Mouse (Mus musculus) midbrain, embryonic 15.5 days (tissue): ENCODE results near the gene Mrps34. TPM values are rescaled to one million over a fixed set of nuclear protein-coding genes. Genes with fewer than 3 reads are reported as not detected.
A peak's percentile ranks its signal among the peaks of the same experiment; 100 is the strongest.

ENCODE experiments used
- ATAC-seq: fragments of 200-750 bp; cut with Nextera tagmentation; replicated peaks from 2 replicates; pipeline ENCODE4 v1.8.0; 2017; ENCODE audit warnings: moderate TSS enrichment
- H3K27ac ChIP-seq: fragments of 300-500 bp; sonication (generic); 2 replicates; pipeline ENCODE4 v1.5.1; 2015; ENCODE audit warnings: mild to moderate bottlenecking, inconsistent platforms
- H3K27me3 ChIP-seq: fragments of 300-500 bp; sonication (generic); replicated peaks from 2 replicates; pipeline ENCODE4 v1.6.1; 2015; ENCODE audit warnings: inconsistent platforms
- H3K36me3 ChIP-seq: fragments of 300-500 bp; sonication (generic); replicated peaks from 2 replicates; pipeline ENCODE4 v1.6.1; 2015; ENCODE audit warnings: inconsistent platforms
- H3K4me1 ChIP-seq: fragments of 300-500 bp; sonication (generic); 2 replicates; pipeline ENCODE4 v1.6.1; 2015; ENCODE audit warnings: inconsistent platforms
- H3K4me2 ChIP-seq: fragments of 300-500 bp; sonication (generic); 2 replicates; pipeline ENCODE4 v1.6.1; 2015; ENCODE audit warnings: inconsistent platforms, mild to moderate bottlenecking, moderate library complexity
- H3K4me3 ChIP-seq: fragments of 300-500 bp; sonication (generic); 2 replicates; pipeline ENCODE4 v1.5.1; 2015; ENCODE audit warnings: mild to moderate bottlenecking, inconsistent platforms
- H3K9ac ChIP-seq: fragments of 300-500 bp; sonication (generic); 2 replicates; pipeline ENCODE4 v1.6.1; 2015; ENCODE audit warnings: mild to moderate bottlenecking, inconsistent platforms
- H3K9me3 ChIP-seq: fragments of 300-500 bp; sonication (generic); 2 replicates; pipeline ENCODE4 v1.6.1; 2016; ENCODE audit warnings: inconsistent platforms
- WGBS: fragments of 180-500 bp; shearing (Covaris S2); methylation state at CpG from one replicate; pipeline ENCODE4 v1.1.7; 2015; ENCODE audit warnings: mixed read lengths; 5-methylcytosine and 5-hydroxymethylcytosine counted together
- polyA plus RNA-seq: library from polyadenylated mRNA; unstranded; fragments of >200 nt; fragmentation: Nextera tagmentation; extraction: Ambion mirVana; gene quantifications from 2 replicates; pipeline ENCODE4 v1.2.1, GENCODE M21; 2015

Mrps34 gene
- polyA plus RNA-seq, 1 experiment from 2014 or later, result 78.9 TPM

GRCm38 (mm10) chr17:24885356-24886133 lies 9.4 kb upstream of the Mrps34 start:
- H3K27me3 ChIP-seq, result no peaks in the 10 kb centered on the region
- peaks cover 14% of the 10 kb centered on the region for H3K36me3 ChIP-seq
- peak overlapping the region; percentile 91 for H3K4me2 ChIP-seq
- ATAC-seq, result no peak
- WGBS, result 22% methylated on average over 22 of the region's 22 CpGs
- H3K27ac ChIP-seq, result peak overlapping the region; percentile 31; the same call in 1 of the 2 replicates
- H3K9me3 ChIP-seq, result no peaks in the 10 kb centered on the region
- peak overlapping the region; percentile 81 for H3K4me3 ChIP-seq
- H3K4me1 ChIP-seq, result peaks cover 31% of the 10 kb centered on the region
- H3K9ac ChIP-seq, result peak overlapping the region; percentile 57

DNA sequence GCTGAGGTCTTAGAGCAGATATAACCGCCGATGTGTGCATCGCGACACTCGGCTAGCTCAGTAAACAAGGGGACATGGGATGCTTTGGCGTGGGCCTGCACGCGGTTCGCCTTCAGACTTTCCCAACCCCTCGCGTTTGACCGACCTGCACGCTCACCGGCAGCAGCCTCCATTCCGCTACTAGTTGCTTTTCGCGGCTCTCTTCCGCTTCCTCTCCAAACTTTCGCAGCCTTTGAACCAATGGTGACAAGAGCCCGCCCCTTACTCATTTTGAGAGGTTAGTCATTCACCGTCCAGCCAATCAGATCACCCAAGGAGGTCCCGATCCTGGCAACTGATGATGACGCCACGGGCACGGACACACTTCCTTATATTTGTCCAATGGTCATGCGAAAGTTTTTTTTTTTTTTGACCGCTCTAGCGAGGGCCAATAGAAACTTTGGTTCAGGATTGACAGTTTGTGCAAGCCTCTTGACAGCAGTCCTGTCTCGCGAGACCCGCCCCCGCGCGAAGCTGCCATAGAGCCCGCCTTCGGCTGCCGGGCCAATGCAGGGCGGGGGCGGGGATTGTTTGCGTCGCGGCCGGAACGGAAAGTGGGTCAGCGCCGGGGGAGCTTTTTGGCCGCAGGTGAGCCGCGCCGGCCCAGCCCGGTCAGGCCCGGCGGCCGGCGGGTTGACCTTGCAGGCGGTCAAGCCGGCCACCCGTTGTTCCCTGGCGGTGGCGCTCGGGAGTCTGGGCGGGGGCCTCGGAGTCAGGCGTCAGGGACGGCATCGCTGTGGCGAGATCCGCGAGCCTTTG lies 8.6 kb upstream of the Mrps34 start, which contains the start of the genes Nubp2 and Spsb3:
TSS of gene Nubp2 (minus strand) at position 216 of the 798 bp plus-strand sequence.
TSS of gene Spsb3 (plus strand) at position 510 of the 798 bp plus-strand sequence.
- peak; percentile 97 for ATAC-seq
- WGBS, result under 1% methylated on average over 69 of the region's 69 CpGs
- Histone ChIP-seq H3K4me3 (peak within 1 kb of the TSS; percentile 81), H3K4me2 (peak within 1 kb of the TSS; percentile 91), H3K4me1 (peaks cover 31% of the 10 kb centered on the region), H3K27me3 (no peaks in the 10 kb centered on the region), H3K27ac (peak within 1 kb of the TSS; percentile 82), H3K9me3 (no peaks in the 10 kb centered on the region), H3K9ac (peak within 1 kb of the TSS; percentile 71), H3K36me3 (peaks cover 21% of the 10 kb centered on the region)

DNA sequence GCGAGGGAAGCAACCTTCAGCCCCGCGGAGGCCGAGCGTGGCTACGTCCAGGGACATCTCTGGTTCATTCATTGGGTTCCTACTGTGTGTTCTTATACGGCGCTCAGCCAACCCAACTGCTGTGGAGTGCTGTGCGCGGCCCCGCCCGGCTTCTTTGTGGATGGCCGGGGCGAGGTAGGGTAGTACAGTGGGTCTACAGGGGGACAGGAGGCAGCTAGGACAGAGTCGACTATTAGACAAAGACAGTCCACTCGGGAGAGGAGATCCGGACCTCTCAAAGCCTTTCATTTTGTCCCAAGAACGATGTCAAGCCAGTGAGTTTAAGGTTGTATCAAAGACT lies 8.0 kb upstream of the Mrps34 start:
- Histone ChIP-seq H3K9me3 (no peaks in the 10 kb centered on the region), H3K27me3 (no peaks in the 10 kb centered on the region), H3K36me3 (peaks cover 24% of the 10 kb centered on the region), H3K4me1 (peaks cover 31% of the 10 kb centered on the region), H3K27ac (peak overlapping the region; percentile 82), H3K4me2 (peak overlapping the region; percentile 90), H3K4me3 (peak overlapping the region; percentile 81), H3K9ac (peak overlapping the region; percentile 71)
- WGBS, result 1% methylated on average over 18 of the region's 18 CpGs
- peak; percentile 53 for ATAC-seq

- no peak for ATAC-seq
- peaks cover 24% of the 10 kb centered on the region for H3K36me3 ChIP-seq
These were observed 7.4 kb upstream of the Mrps34 start for GRCm38 (mm10) chr17:24887291-24888080.

GRCm38 (mm10) chr17:24888862-24889261 lies 6.1 kb upstream of the Mrps34 start:
- Histone ChIP-seq H3K9ac (no peak overlapping the region), H3K27me3 (no peaks in the 10 kb centered on the region), H3K4me2 (no peak overlapping the region), H3K36me3 (peaks cover 25% of the 10 kb centered on the region), H3K27ac (no peak overlapping the region), H3K4me3 (no peak overlapping the region), H3K9me3 (no peaks in the 10 kb centered on the region), H3K4me1 (peaks cover 42% of the 10 kb centered on the region)
- no peak for ATAC-seq
- 88% methylated on average over 3 of the region's 3 CpGs for WGBS

More at GRCm38 (mm10) chr17:24887291-24888080, 7.4 kb upstream of the Mrps34 start:
- WGBS, result 68% methylated on average over 18 of the region's 18 CpGs
- Histone ChIP-seq H3K9me3 (no peaks in the 10 kb centered on the region), H3K4me2 (peak overlapping the region; percentile 90), H3K27ac (peak overlapping the region; percentile 82), H3K4me1 (peaks cover 31% of the 10 kb centered on the region), H3K9ac (peak overlapping the region; percentile 71), H3K27me3 (no peaks in the 10 kb centered on the region), H3K4me3 (peak overlapping the region; percentile 81)

DNA sequence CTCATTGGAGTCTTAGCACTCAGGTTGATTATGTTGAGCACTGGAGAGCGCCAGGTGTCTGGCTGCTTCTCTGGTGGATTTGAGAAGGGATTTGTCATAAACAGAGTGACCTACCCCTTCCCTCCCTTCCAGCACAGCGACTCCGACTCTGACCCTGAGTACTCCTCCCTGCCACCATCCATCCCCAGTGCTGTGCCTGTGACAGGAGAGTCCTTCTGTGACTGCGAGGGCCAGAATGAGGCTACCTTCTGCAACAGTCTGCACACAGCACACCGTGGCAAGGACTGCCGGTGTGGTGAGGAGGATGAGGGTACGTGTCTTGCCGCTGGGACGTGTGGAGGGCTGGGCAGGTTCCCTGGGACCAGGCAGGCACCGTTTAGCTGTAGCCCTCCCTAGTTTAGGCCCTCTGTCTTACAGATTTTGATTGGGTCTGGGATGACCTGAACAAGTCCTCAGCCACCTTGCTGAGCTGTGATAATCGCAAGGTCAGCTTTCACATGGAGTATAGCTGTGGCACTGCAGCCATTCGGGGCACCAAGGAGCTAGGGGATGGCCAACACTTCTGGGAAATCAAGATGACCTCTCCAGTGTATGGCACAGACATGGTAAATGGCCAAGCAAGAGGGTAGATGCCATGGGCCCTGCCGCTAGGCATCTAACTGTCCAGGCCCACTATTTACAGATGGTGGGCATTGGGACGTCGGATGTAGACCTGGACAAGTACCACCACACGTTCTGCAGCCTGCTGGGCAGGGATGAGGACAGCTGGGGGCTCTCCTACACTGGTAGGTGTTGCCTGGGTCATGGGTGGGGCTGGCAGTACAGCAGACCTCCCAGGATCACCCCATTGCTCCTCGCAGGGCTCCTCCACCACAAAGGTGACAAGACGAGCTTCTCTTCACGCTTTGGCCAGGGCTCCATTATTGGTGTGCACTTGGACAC lies 4.5 kb upstream of the Mrps34 start:
- Histone ChIP-seq H3K36me3 (peaks cover 24% of the 10 kb centered on the region), H3K9ac (no peak overlapping the region), H3K27me3 (no peaks in the 10 kb centered on the region), H3K27ac (no peak overlapping the region), H3K9me3 (no peaks in the 10 kb centered on the region), H3K4me2 (no peak overlapping the region), H3K4me3 (no peak overlapping the region), H3K4me1 (peaks cover 43% of the 10 kb centered on the region)
- 89% methylated on average over 19 of the region's 19 CpGs for WGBS
- no peak for ATAC-seq

DNA sequence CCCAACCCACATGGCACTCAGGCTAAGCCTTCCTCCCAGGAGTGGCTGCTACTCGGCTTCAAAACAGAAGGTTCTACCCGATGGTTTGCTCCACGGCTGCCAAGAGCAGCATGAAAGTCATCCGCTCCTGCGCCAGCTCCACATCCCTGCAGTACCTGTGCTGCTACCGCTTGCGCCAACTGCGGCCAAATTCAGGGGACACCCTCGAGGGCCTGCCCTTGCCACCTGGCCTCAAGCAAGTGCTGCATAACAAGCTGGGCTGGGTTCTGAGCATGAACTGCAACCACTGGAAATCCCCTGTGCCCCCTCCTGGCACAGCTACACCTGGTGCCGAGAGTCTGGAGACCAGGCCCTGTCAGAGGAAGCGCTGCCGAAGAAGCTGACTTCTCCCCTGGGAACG lies 3.6 kb upstream of the Mrps34 start:
- H3K36me3 ChIP-seq, result peaks cover 24% of the 10 kb centered on the region
- no peak for ATAC-seq
- WGBS, result 88% methylated on average over 13 of the region's 13 CpGs

DNA sequence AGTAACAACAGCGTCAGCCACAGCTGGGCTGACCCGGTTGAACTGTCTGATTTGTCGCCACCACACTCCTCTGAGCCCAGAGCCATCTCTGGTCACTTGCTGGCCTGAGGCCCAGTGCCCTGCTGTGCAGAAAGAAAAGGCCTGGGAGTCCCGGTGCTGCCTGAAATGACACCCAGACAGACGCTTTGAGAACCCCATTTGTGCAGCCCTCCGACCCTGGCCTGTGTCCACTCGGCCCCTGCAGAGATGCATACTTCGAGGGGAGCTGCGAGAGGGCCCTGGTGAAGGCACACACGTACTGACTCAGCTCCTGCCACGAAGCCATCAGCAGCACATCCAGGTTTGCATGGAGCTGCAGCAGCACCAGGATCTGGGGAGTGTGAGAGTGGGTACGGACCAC lies 2.1 kb upstream of the Mrps34 start:
- H3K4me3 ChIP-seq, result no peak overlapping the region
- no peak overlapping the region for H3K9ac ChIP-seq
- no peak for ATAC-seq
- H3K4me1 ChIP-seq, result peaks cover 54% of the 10 kb centered on the region
- H3K9me3 ChIP-seq, result no peaks in the 10 kb centered on the region
- no peak overlapping the region for H3K4me2 ChIP-seq
- 88% methylated on average over 12 of the region's 12 CpGs for WGBS
- no peak overlapping the region for H3K27ac ChIP-seq
- peaks cover 27% of the 10 kb centered on the region for H3K36me3 ChIP-seq
- H3K27me3 ChIP-seq, result no peaks in the 10 kb centered on the region

More for the DNA sequence above, 3.6 kb upstream of the Mrps34 start:
- Histone ChIP-seq H3K9me3 (no peaks in the 10 kb centered on the region), H3K27ac (no peak overlapping the region), H3K9ac (no peak overlapping the region), H3K4me2 (no peak overlapping the region), H3K27me3 (no peaks in the 10 kb centered on the region), H3K4me3 (no peak overlapping the region), H3K4me1 (peaks cover 47% of the 10 kb centered on the region)

DNA sequence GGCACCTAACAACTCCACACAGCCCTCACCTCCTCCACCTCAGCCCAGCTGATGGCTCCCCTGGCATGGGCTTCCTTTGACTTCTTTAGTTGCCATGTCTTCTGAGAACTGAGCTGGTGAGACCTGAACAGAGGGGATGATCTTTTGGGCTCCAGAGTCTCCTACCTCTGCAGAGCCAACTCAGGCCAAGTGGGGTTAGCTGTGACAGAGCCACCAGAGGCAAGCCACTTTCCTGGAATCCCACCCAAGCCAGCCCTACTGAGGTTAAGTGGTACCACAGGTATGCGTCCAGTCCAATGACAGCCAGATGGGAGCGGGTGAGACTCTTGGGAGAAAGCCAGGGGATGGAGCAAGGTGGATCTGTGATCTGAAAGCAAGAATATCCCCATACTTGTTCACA lies 1.6 kb upstream of the Mrps34 start:
- peaks cover 32% of the 10 kb centered on the region for H3K36me3 ChIP-seq
- WGBS, result 90% methylated on average over 2 of the region's 2 CpGs
- H3K4me1 ChIP-seq, result peaks cover 54% of the 10 kb centered on the region
- H3K27ac ChIP-seq, result no peak overlapping the region
- H3K4me3 ChIP-seq, result no peak overlapping the region
- no peaks in the 10 kb centered on the region for H3K9me3 ChIP-seq
- ATAC-seq, result no peak
- H3K27me3 ChIP-seq, result no peaks in the 10 kb centered on the region
- no peak overlapping the region for H3K9ac ChIP-seq
- no peak overlapping the region for H3K4me2 ChIP-seq

DNA sequence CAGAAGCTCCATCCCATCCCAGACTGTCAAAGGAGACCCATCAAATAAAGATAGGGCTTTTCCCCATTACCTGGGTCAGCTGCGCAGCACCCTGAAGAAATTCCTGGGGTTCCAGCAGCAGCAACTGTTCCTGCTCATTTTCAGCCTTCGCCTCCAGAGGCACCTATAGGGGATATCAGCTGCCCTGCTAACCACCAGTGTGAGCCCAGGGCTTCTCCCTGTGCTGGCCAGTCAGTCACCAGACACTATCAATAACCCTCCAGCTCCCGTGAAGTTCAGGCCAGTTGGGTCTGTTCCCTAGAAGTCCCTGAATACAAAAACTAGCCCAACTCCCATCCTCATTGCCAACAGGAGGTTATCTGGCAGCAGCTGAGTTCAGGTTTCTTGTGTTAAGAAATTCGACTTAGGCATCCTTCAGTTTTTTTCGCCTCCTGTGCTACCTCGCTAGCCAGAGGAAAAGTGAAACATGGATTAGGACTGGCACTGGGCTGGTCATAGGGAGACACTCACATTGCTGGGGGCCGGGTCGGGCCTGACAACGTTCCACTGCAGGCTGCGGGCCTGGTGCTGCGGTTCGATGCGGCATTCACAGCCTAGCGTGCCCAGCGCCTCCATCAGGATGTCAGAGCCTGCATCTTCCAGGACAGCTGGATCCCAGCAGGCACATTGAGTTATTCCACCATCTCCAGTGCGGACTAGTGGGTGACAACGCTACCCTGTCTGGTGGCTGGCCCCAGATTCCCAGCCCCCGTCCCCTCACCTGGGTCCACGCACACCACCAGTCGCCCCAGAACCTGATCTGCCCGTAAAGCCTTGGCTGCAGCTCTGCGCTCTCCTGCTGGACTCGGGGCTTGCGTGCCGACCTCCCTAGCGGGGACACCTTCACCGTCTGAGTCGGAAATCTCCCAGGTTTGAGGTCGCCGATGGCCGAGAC lies 588 bp upstream of the Mrps34 start:
- peaks cover 50% of the 10 kb centered on the region for H3K4me1 ChIP-seq
- H3K36me3 ChIP-seq, result peaks cover 42% of the 10 kb centered on the region
- peak; percentile 31 for ATAC-seq
- peak overlapping the region; percentile 76 for H3K4me3 ChIP-seq
- H3K9me3 ChIP-seq, result no peaks in the 10 kb centered on the region
- 12% methylated on average over 31 of the region's 31 CpGs for WGBS
- no peaks in the 10 kb centered on the region for H3K27me3 ChIP-seq
- peak overlapping the region; percentile 90 for H3K9ac ChIP-seq
- H3K4me2 ChIP-seq, result peak overlapping the region; percentile 92
- H3K27ac ChIP-seq, result peak overlapping the region; percentile 88
